Mouse (Mus musculus) cerebellum, adult 11 months (tissue): Measurements from ENCODE around the gene Pde6d.

Experiments used
- DNase-seq: peaks from one replicate; pipeline ENCODE4 v3.0.0; 2022

The Pde6d gene

DNA sequence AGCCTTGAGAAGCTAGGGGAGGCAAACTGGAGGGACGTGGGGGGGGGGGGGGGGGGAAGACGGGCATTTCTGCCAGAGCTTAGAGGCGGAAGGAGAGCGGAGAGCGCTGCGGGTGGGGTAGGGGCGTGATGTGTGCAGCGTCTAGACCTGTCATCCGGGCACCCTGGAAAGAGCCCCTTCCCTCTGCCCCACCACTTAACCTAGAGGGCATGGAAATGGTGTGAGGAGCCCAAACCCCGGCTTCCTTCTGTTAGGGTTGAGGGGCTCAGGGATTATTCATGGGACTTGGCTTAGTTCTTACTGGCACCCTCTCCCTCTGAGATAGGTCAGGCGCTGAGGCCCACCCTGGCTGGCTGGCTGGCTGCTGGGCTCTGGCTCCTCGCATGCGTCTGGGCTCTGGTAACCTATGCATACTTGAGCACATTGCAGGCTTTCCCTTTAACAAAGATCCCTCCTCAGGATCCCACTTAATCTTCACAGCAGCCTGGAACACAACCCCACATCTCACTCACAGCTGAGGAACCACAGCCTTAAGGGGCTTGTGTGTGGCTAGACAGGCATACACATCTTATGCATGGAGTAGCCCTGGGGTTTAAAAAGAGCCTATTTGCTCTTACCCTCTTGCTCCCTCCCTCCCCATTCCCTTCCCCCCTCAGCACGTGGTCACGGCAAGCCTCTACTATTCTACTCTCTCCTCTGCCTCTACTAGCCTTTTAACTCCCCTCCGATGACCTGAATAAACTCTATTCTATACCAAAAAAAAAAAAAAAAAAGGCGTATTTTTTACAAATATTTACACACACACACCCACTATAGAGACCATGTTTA, 80.0 kb downstream of the Pde6d start:
- DNase-seq, result no peak

DNA sequence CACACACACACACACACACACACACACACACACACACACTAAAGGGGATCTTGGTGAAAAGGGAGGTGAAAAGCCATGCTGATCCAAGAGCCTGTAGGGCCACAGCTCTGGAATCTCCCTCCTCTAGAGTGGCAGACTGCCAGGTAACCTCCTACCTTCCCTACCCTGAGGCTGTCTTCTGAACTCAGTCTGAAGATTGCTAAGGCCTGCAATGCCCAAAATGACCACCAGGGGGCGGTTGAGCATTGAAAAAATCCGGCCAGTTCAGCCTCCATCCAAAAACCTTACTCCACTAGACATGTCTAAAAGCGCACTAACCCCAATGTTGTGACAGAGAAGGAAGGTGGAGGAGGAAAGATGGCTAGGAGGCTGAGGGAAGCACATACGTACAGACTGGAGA, 80.9 kb downstream of the Pde6d start:
- peak; percentile 94 for DNase-seq

DNA sequence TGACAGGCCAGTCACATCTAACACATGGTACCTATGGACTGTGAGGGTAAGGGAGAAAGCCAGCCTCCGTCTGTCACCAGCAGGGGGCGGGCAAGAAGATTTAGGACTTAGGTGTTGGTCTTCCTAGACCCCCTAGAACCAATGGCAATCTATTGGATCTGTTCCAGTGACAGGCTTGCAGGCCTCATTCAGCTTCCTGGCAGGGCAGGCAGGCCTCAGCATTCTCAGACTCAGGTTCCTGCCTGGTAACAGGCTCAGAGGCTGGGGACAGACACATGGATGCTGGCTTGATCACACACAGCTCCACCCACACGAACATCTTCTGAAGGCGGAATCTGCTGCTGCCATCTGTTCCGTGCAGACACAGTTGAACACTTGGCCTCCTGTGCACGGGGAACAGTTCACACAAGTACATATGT, 81.3 kb downstream of the Pde6d start:
- DNase-seq, result peak; percentile 61

DNA sequence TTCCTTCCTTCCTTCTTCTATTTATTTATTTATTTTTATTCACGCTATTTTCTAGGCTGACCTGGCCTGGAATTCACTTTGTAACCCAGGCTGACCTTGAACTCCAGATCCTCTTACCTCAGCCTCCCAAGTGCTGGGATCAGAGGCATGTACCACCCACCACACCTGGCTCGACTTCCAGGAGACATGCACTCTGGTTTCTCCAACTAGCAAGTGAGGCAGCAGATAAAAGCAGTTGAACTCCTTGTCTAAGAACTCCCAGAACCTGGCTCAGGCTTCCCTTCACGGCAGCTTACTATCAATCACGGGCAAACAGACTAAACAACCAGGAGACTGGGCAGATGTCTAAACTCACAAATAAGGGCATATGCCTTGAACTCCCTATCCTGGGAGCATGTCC, 81.7 kb downstream of the Pde6d start:
- no peak for DNase-seq

DNA sequence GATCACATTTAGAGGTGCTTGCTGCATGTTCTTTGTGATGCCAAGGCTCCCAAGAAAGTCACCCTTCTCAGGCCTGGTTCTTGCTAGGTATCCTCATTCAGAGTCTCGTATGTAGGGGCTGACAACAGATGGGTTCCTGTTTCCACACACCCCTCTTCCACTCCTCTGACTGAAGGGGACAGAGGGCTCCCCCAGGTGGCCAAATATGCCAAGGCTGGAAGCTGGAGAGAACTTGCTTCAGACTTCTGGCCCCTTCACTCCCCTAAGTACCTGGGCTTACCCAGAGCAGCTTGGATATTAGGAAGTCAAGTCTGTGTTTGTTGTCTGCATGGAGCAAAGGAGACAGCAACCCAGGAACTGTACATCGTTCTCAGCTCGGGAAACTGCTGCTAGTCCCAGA, 82.5 kb downstream of the Pde6d start:
- no peak for DNase-seq

DNA sequence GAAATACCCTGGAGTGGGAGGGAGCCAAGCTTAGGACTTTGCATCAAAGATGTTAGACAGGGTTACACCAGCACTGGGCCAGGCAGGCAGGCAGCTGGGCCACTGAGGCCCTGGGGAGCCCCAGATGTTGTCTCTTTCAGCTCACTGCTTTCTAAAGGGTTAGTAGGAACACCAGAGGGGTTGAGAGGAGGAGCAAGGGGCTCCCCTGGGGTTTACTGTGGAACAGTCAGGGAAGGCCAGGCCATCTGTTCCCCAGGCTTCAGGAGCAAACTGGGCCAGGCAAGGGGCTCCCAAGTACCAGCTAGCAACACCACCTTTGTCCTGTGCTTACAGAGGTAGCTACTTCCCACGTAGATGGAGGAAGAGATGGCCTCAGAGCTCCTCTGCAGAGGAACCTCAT, 83.8 kb downstream of the Pde6d start:
- DNase-seq, result no peak

DNA sequence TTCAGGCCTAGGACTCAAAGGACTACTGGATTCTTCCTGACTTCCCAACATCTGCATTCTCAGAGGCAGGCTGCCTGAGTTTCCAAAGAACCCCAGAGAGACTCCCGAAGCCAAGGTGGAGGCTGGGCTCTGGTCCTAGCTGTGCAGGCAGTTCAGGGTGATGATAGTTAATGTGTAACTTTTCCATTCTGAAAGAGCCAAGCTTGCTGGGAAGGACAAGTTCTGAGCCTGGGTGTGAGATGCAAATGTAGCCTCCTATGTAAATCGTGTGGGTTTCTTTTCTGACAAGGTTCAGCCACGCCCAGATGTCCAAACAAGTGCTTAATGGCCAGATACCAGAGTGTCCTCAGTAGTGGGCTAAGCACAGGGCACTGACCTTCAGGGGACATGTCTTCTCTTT, 84.4 kb downstream of the Pde6d start:
- DNase-seq, result no peak

DNA sequence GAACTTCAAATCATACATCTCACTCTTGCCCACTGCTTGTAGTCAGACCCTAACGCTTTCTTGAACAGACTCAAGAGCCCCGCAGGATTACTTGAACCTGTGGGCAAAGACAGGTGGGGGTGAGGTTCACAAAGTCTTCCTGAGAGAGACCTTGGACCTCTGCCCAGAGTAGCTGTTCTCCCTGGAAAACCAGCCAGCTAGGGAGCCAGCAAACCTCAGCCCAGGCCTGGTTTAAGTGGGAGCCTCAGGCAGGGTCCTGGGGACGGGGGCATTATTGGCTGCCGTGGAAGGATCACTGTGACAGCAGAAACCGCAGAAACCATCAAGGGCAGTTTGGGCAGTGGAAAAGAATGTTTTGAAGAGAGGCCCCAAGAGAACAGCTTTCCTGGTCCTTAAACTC, 85.1 kb downstream of the Pde6d start:
- no peak for DNase-seq

DNA sequence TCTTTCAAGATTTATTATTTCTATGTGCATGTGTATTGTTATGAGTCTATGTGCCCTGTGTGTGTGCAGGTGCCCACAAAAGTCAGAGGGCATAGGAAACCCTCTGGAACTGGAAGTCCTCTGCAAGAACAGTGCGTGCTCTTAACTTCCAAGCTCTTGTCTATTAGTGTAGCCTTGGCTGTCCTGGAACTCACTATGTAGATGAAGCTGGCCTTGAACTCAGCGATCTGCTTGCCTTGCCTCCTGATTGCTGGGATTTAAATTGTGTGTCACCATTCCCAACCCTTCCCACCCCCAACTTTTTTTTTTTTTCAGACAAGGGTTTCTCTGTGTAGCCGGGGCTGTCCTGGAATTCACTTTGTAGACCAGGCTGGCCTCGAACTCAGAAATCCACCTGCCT, 86.1 kb downstream of the Pde6d start:
- no peak for DNase-seq

DNA sequence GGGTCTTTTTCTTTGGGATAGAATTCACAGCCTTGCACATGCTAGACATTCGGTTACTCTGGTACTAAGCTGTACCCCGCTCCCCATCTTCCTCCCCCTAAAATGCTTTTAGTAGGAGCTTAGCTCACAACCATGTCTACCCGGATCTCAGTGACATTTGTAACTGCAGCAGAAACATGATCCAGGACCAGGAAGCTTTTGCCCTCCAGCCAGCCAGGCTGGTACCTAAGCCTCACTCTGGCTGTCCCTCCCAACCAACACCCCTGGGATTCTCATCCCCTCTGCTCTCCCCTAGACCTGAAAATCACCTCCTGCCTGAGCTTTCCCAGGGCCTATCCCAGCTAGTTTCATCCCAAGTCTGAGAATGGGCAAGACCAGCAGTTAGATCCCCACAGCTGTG, 88.6 kb downstream of the Pde6d start:
- no peak for DNase-seq
